Mouse (Mus musculus): ENCODE results near the gene Olfr1297. TPM values are rescaled to one million over a fixed set of nuclear protein-coding genes. Genes with fewer than 3 reads are reported as not detected.

The Olfr1297 gene
- not detected in 2 replicates for polyA plus RNA-seq (2015; fragmentation: Nextera tagmentation; extraction: Ambion mirVana)

DNA sequence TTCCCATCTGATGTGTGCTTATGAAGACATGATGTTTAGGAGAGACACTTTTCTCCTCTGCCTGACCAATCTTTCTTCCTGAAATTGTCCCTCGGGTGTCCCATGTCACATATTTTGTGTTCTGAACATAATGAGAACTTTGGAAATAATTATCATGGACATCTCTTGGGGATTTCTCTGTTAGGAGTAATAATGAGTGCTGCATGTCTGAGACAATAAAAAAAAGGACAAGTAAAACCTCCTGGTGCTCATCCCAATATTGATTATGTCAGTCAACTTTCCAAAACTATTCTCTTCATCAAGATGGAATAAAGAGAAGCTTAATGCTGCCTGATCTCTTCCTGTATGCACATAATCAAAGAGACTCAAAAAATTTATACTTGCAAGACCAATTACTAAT, at the start of gene Olfr1297:
TSS of gene Olfr1297 (minus strand) at position 101 of the 400 bp plus-strand sequence.
- no peaks in the 10 kb centered on the region for H3K27me3 ChIP-seq (ENCODE audit: control insufficient read depth, insufficient read depth, low read length)
- H3K4me1 ChIP-seq (ENCODE audit: control insufficient read depth, insufficient read depth, low read length): no peaks in the 10 kb centered on the region
- H3K9ac ChIP-seq (ENCODE audit: low read length): no peak within 1 kb of the TSS
- no peaks in the 10 kb centered on the region for H3K36me3 ChIP-seq (ENCODE audit: control insufficient read depth, insufficient read depth)
- no peak within 1 kb of the TSS for H3K27ac ChIP-seq (ENCODE audit: low read length)
- H3K9me3 ChIP-seq (replicated peaks; ENCODE audit: control insufficient read depth, low read length): 0 out of 2 replicates have a peak, but pooled peaks cover 2% of the 10 kb centered on the region
- H3K4me3 ChIP-seq (ENCODE audit: low read length): no peak within 1 kb of the TSS
- no peak for ATAC-seq (replicated peaks; ENCODE audit: extremely low read depth, insufficient read depth, low FRiP score)
- no peak within 1 kb of the TSS for H3K4me2 ChIP-seq (ENCODE audit: low read depth, low read length)
- WGBS: 55% methylated on average over 1 of the region's 1 CpGs

DNA sequence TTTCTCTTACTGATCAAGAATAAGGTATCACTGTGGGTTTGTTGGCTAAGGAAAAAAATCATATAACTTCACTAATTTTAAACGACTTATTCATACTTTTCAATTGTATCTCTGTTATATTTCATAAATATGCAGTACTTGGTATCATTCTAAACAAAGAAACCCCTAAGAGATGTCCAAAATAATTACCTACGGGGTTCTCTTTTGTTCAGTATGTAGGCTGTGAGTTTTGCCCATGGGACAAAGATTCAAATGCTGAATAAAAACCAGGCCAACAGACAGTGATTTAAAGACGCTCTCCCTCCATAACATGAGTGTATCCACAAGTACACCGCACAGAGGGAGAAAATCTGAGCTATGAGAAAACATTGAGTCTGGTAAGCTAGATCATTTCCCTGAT, 34.8 kb upstream of the Olfr1297 start, which contains the start of gene Olfr1299:
TSS of gene Olfr1299 (plus strand) at position 301 of the 400 bp plus-strand sequence.
- 70% methylated on average over 4 of the region's 4 CpGs for WGBS
- Histone ChIP-seq H3K4me3 (ENCODE audit: low read length) (no peak within 1 kb of the TSS), H3K27me3 (ENCODE audit: control insufficient read depth, insufficient read depth, low read length) (no peaks in the 10 kb centered on the region), H3K9ac (ENCODE audit: low read length) (no peak within 1 kb of the TSS), H3K27ac (ENCODE audit: low read length) (no peak within 1 kb of the TSS), H3K36me3 (ENCODE audit: control insufficient read depth, insufficient read depth) (no peaks in the 10 kb centered on the region), H3K4me2 (ENCODE audit: low read depth, low read length) (no peak within 1 kb of the TSS), H3K9me3 (replicated peaks; ENCODE audit: control insufficient read depth, low read length) (no peaks in the 10 kb centered on the region), H3K4me1 (ENCODE audit: control insufficient read depth, insufficient read depth, low read length) (no peaks in the 10 kb centered on the region)
- no peak for ATAC-seq (replicated peaks; ENCODE audit: extremely low read depth, insufficient read depth, low FRiP score)

DNA sequence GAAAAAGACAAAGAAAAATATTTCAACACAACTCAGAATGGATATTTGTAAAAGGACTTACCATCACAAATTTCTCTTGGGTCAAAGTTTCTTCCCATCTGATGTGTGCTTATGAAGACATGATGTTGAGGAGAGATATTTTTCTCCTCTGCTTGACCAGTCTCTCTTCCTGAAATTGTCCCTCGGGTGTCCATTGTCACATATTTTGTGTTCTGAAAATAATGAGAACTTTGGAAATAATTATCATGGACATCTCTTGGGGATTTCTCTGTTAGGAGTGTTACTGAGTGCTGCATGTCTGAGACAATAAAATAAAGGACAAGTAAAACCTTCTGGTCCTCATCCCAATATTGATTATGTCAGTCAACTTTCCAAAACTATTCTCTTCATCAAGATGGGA, 22.8 kb upstream of the Olfr1297 start, which contains the start of gene Olfr1298:
TSS of gene Olfr1298 (minus strand) at position 101 of the 400 bp plus-strand sequence.
- no peak within 1 kb of the TSS for H3K27ac ChIP-seq (ENCODE audit: low read length)
- H3K36me3 ChIP-seq (ENCODE audit: control insufficient read depth, insufficient read depth): no peaks in the 10 kb centered on the region
- H3K4me2 ChIP-seq (ENCODE audit: low read depth, low read length): no peak within 1 kb of the TSS
- H3K9me3 ChIP-seq (replicated peaks; ENCODE audit: control insufficient read depth, low read length): no peaks in the 10 kb centered on the region
- H3K9ac ChIP-seq (ENCODE audit: low read length): no peak within 1 kb of the TSS
- ATAC-seq (replicated peaks; ENCODE audit: extremely low read depth, insufficient read depth, low FRiP score): no peak
- H3K4me1 ChIP-seq (ENCODE audit: control insufficient read depth, insufficient read depth, low read length): no peaks in the 10 kb centered on the region
- H3K4me3 ChIP-seq (ENCODE audit: low read length): no peak within 1 kb of the TSS
- 90% methylated on average over 1 of the region's 1 CpGs for WGBS
- no peaks in the 10 kb centered on the region for H3K27me3 ChIP-seq (ENCODE audit: control insufficient read depth, insufficient read depth, low read length)

DNA sequence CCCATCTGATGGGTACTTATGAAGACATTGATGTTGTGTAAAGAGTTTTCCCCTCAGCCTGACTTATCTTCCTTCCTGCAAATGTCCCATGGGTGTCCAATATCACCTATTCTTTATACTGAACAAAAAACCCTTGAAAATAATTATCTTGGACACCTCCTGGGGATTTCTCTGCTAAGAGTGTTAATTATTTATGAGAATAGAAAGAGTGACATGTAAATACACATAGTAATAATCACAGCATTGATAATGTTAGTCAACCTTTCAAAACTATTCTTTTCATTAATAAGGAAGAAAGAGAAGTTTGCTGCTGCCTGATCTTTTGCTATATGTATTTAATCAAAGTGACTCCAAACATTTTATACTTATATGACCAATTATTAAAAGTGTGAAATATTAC, 56.7 kb downstream of the Olfr1297 start, which contains the start of gene Olfr1295:
TSS of gene Olfr1295 (minus strand) at position 101 of the 400 bp plus-strand sequence.
- no peak for ATAC-seq (replicated peaks; ENCODE audit: extremely low read depth, insufficient read depth, low FRiP score)
- Histone ChIP-seq H3K27ac (ENCODE audit: low read length) (no peak within 1 kb of the TSS), H3K36me3 (ENCODE audit: control insufficient read depth, insufficient read depth) (no peaks in the 10 kb centered on the region), H3K4me1 (ENCODE audit: control insufficient read depth, insufficient read depth, low read length) (no peaks in the 10 kb centered on the region), H3K4me3 (ENCODE audit: low read length) (no peak within 1 kb of the TSS), H3K4me2 (ENCODE audit: low read depth, low read length) (no peak within 1 kb of the TSS), H3K27me3 (ENCODE audit: control insufficient read depth, insufficient read depth, low read length) (no peaks in the 10 kb centered on the region), H3K9ac (ENCODE audit: low read length) (no peak within 1 kb of the TSS), H3K9me3 (replicated peaks; ENCODE audit: control insufficient read depth, low read length) (no peaks in the 10 kb centered on the region)

Other genes starting within 250 kb of the Olfr1297 start
- not detected in 2 replicates for gene Olfr1286, start 203.4 kb downstream of the Olfr1297 start, polyA plus RNA-seq (2015; fragmentation: Nextera tagmentation; extraction: Ambion mirVana)
- gene Olfr1287, start 177.4 kb downstream of the Olfr1297 start, polyA plus RNA-seq (2015; fragmentation: Nextera tagmentation; extraction: Ambion mirVana): not detected in 2 replicates
- not detected in 2 replicates for gene Olfr1288, start 152.4 kb downstream of the Olfr1297 start, polyA plus RNA-seq (2015; fragmentation: Nextera tagmentation; extraction: Ambion mirVana)
- gene Olfr1289, start 145.7 kb downstream of the Olfr1297 start, polyA plus RNA-seq (2015; fragmentation: Nextera tagmentation; extraction: Ambion mirVana): not detected in 2 replicates
- not detected in 2 replicates for gene Olfr1290, start 132.7 kb downstream of the Olfr1297 start, polyA plus RNA-seq (2015; fragmentation: Nextera tagmentation; extraction: Ambion mirVana)
- not detected in 2 replicates for gene Olfr1291-ps1, start 129.3 kb downstream of the Olfr1297 start, polyA plus RNA-seq (2015; fragmentation: Nextera tagmentation; extraction: Ambion mirVana)
- gene Olfr1293-ps, start 101.3 kb downstream of the Olfr1297 start, polyA plus RNA-seq (2015; fragmentation: Nextera tagmentation; extraction: Ambion mirVana): not detected in 2 replicates
- gene Olfr1294, start 86.2 kb downstream of the Olfr1297 start, polyA plus RNA-seq (2015; fragmentation: Nextera tagmentation; extraction: Ambion mirVana): not detected in 2 replicates
- gene Olfr1295, start 56.8 kb downstream of the Olfr1297 start, polyA plus RNA-seq (2015; fragmentation: Nextera tagmentation; extraction: Ambion mirVana): not detected in 2 replicates
- gene Olfr1298, start 22.7 kb upstream of the Olfr1297 start, polyA plus RNA-seq (2015; fragmentation: Nextera tagmentation; extraction: Ambion mirVana): not detected in 2 replicates
- not detected in 2 replicates for gene Olfr1299, start 34.9 kb upstream of the Olfr1297 start, polyA plus RNA-seq (2015; fragmentation: Nextera tagmentation; extraction: Ambion mirVana)
- gene Olfr1301, start 124.5 kb upstream of the Olfr1297 start, polyA plus RNA-seq (2015; fragmentation: Nextera tagmentation; extraction: Ambion mirVana): not detected in 2 replicates
- gene Olfr1302, start 150.9 kb upstream of the Olfr1297 start, polyA plus RNA-seq (2015; fragmentation: Nextera tagmentation; extraction: Ambion mirVana): not detected in 2 replicates
- not detected in 2 replicates for gene Olfr1303, start 193.8 kb upstream of the Olfr1297 start, polyA plus RNA-seq (2015; fragmentation: Nextera tagmentation; extraction: Ambion mirVana)

Measured in heart, embryonic 16.5 days (tissue).